Mouse (Mus musculus) stomach, embryonic 16.5 days (tissue): Measurements from ENCODE around the gene Serp2. TPM values are rescaled to one million over a fixed set of nuclear protein-coding genes. Genes with fewer than 3 reads are reported as not detected.
A peak's percentile ranks its signal among the peaks of the same experiment; 100 is the strongest.

ENCODE experiments used
- ATAC-seq: fragments of 200-750 bp; cut with Nextera tagmentation; 2 replicates; pipeline ENCODE4 v1.8.0; 2017; ENCODE audit warnings: moderate number of reproducible peaks, moderate TSS enrichment; ENCODE audit not compliant: insufficient read depth, low FRiP score
- H3K27ac ChIP-seq: fragments of 300-500 bp; sonication (generic); 2 replicates; pipeline ENCODE4 v1.5.1; 2014; ENCODE audit warnings: low read length
- H3K27me3 ChIP-seq: fragments of 300-500 bp; sonication (generic); 2 replicates; pipeline ENCODE4 v1.6.1; 2014; ENCODE audit warnings: low read length, control low read depth, mixed read lengths; ENCODE audit not compliant: control insufficient read depth, insufficient read depth
- H3K36me3 ChIP-seq: fragments of 300-500 bp; sonication (generic); 2 replicates; pipeline ENCODE4 v1.6.1; 2014; ENCODE audit warnings: low read length; ENCODE audit not compliant: control insufficient read depth, insufficient read depth
- H3K4me1 ChIP-seq: fragments of 300-500 bp; sonication (generic); 2 replicates; pipeline ENCODE4 v1.6.1; 2014; ENCODE audit warnings: low read length, control low read depth, mixed read lengths; ENCODE audit not compliant: control insufficient read depth, insufficient read depth
- H3K4me2 ChIP-seq: fragments of 300-500 bp; sonication (generic); 2 replicates; pipeline ENCODE4 v1.6.1; 2014; ENCODE audit warnings: low read depth, low read length, mixed read lengths
- H3K4me3 ChIP-seq: fragments of 300-500 bp; sonication (generic); replicated peaks from 2 replicates; pipeline ENCODE4 v1.5.1; 2014; ENCODE audit warnings: mild to moderate bottlenecking, low read length
- H3K9ac ChIP-seq: fragments of 300-500 bp; sonication (generic); 2 replicates; pipeline ENCODE4 v1.6.1; 2014; ENCODE audit warnings: low read length
- H3K9me3 ChIP-seq: fragments of 300-500 bp; sonication (generic); replicated peaks from 2 replicates; pipeline ENCODE4 v1.6.1; 2016; ENCODE audit warnings: low read length, control low read depth; ENCODE audit not compliant: control insufficient read depth
- WGBS: fragments of 180-500 bp; shearing (Covaris S2); extraction: QIAGEN DNeasy Blood & Tissue Kit; methylation state at CpG from one replicate; pipeline ENCODE4 v1.1.7; 2014; 5-methylcytosine and 5-hydroxymethylcytosine counted together
- polyA plus RNA-seq: library from polyadenylated mRNA; unstranded; fragments of >200 nt; fragmentation: Nextera tagmentation; extraction: Ambion mirVana; gene quantifications from 2 replicates; pipeline ENCODE4 v1.2.1, GENCODE M21; 2015

Gene Serp2
- polyA plus RNA-seq, 1 experiment from 2014 or later, result 8.8 TPM

DNA sequence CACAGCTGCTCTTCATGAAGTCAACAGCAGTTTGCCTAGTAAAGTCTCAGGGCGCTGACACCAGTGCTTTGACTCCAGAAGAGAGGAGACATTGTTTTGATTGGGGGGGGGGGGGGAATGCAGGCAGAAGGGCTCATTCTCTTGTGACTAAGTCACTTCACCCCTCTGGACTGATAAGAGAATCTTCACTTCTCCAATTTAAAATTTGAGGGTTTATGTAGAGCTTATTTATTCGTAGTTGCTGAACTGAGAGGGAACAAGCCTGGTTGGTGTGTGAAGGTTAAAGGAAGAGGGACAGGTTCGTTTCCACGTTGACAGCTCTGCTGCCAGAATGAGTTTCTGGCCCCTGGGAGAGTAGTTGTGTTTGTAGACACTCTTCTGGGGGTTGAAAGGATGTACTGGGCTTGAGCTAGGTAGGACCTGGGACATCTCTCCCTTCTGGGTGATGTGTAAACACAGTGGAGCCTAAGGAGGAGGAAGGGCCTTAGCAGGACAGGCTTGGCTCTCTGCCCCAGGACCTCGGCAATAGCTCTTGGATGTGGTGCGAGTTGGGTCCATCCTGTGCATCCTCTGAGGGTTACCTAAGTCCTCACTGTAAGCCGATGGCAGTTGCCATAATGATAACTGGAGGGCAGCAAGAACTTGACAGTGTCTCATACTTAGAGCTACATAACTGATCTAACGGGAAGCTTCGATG is 48.7 kb downstream of the Serp2 start:
- 70% methylated on average over 9 of the region's 9 CpGs for WGBS
- Histone ChIP-seq H3K27me3 (no peaks in the 10 kb centered on the region), H3K27ac (peak overlapping the region; percentile 61; the same call in 1 of the 2 replicates), H3K9ac (no peak overlapping the region), H3K4me3 (no peak overlapping the region), H3K36me3 (0 out of 2 replicates have a peak, but pooled peaks cover 15% of the 10 kb centered on the region), H3K4me1 (peaks cover 10% of the 10 kb centered on the region), H3K4me2 (no peak overlapping the region), H3K9me3 (no peaks in the 10 kb centered on the region)
- no peak for ATAC-seq

DNA sequence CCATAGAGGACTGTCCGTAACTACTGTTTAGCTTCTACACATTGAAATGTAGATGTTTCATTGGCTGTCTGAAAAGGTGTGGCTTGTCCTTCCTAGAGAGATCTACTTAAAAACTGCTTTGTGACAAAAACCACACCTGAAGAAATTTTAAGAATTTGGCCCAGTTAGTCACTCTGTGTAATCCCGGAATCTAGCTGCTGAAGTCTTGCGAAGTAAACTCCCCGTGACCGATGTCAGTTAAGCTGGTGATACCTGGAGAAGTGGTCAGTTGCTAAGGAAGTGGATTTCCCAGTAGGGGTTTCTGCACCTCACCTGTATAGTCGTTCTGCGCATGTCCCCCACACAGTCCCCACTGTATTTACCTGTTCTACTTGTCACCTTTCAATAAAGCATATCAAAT is 49.3 kb downstream of the Serp2 start:
- no peak for ATAC-seq
- Histone ChIP-seq H3K36me3 (0 out of 2 replicates have a peak, but pooled peaks cover 15% of the 10 kb centered on the region), H3K27me3 (no peaks in the 10 kb centered on the region), H3K4me3 (peak overlapping the region; percentile 72; the same call in 1 of the 2 replicates), H3K4me1 (peaks cover 8% of the 10 kb centered on the region; the same call in 1 of the 2 replicates), H3K4me2 (peak overlapping the region; percentile 84), H3K9ac (no peak overlapping the region), H3K9me3 (no peaks in the 10 kb centered on the region), H3K27ac (0 out of 2 replicates have a peak overlapping the region, but pooled peaks have one; percentile 11)
- 83% methylated on average over 7 of the region's 7 CpGs for whole genome bisulfite sequencing

DNA sequence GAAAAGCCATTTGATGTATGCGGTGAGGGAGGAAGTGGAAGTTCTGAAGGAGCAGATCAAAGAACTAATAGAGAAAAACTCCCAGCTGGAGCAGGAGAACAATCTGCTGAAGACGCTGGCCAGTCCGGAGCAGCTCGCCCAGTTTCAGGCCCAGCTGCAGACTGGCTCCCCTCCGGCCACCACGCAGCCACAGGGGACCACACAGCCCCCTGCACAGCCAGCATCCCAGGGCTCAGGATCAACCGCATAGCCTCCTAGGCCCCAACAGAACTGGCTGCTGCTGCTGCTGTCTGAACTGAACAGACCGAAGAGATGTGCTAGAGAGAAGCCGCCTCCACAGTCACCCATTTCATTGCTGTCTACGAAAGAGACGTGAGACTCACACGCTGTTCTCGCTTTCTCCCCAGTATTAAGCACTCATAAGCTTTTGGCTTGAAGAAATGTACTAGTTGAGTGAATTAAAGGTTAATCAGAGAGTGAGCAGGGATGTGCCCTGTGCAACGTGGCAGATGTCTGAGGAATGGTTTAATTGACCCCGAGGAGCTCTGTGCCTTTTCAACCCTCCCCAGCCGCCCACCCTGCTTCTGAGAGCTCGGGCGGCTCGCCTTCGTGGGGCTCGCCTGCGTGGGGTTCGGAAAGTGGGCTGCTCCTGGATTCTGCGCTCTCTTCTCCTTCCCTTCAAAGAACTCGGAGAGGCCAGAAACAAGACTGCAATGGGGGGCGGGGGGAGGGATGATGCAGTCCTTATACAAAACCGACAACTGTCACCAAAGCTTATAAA is 50.1 kb downstream of the Serp2 start:
- Histone ChIP-seq H3K27me3 (no peaks in the 10 kb centered on the region), H3K36me3 (0 out of 2 replicates have a peak, but pooled peaks cover 15% of the 10 kb centered on the region), H3K4me3 (peak overlapping the region; percentile 72), H3K27ac (peak overlapping the region; percentile 100), H3K9me3 (no peaks in the 10 kb centered on the region), H3K4me2 (peak overlapping the region; percentile 84), H3K9ac (peak overlapping the region; percentile 98), H3K4me1 (peaks cover 8% of the 10 kb centered on the region; the same call in 1 of the 2 replicates)
- ATAC-seq, result no peak
- 43% methylated on average over 27 of the region's 27 CpGs for WGBS

DNA sequence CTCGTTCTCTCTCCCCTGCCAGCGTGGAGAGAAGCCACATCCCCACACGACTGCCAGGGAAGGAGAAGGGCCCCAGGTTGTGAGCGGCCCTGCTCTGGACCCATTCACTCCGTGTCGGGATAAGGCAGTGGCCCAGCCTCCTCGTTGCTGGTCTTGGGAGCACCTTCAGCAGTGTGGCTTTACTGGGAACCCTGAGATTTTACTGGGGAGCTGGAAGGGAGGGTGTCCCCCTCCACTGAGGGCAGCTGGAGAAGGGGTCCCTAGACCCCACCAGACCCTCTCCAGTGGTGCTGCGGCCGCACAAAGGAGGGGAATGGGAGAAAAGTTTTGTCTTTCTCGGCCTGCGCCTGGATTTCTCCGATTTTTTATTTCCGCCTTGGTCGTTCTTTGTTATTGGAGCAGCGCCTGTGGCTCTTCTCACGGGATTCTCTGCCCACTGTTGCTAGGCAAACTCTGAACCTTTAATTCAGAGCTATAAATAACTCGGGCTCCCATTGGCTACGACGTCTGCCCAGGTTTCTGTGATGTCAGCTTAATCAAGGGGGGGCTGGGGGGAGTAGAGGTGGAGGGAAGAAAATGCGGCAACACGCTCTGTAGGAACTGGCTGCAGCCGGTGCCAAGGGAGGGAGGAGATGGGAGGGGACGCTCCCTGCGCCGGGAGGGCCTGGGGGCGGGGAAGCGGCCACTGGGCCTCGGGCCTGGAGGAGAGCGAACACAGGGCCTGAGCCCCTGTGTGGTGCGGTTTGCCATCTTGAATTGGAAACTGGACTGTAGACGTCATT is 51.1 kb downstream of the Serp2 start:
- Histone ChIP-seq H3K27ac (peak overlapping the region; percentile 100), H3K4me3 (peak overlapping the region; percentile 72), H3K9ac (peak overlapping the region; percentile 98), H3K4me1 (peaks cover 8% of the 10 kb centered on the region; the same call in 1 of the 2 replicates), H3K27me3 (no peaks in the 10 kb centered on the region), H3K4me2 (peak overlapping the region; percentile 84), H3K36me3 (0 out of 2 replicates have a peak, but pooled peaks cover 15% of the 10 kb centered on the region), H3K9me3 (no peaks in the 10 kb centered on the region)
- WGBS, result under 1% methylated on average over 31 of the region's 31 CpGs
- ATAC-seq, result peak; percentile 88

DNA sequence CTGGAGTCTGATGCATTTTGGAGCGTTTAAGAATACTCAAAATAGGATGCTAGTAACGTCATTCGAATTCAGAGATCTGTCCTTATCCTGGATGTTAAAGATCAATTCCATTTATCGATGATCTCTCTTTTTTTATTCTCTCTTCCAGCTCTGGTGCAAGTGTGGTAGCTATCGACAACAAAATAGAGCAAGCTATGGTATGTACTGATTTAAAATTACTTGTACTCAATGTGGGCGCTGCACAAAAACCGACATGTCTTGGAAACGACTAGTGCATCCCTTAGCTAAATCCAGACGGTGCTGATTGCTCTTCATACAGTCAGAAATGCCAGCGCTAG is 51.6 kb downstream of the Serp2 start:
- Histone ChIP-seq H3K4me3 (peak overlapping the region; percentile 72), H3K27me3 (no peaks in the 10 kb centered on the region), H3K27ac (peak overlapping the region; percentile 100), H3K4me1 (peaks cover 9% of the 10 kb centered on the region), H3K4me2 (peak overlapping the region; percentile 84), H3K9me3 (no peaks in the 10 kb centered on the region), H3K9ac (peak overlapping the region; percentile 98), H3K36me3 (0 out of 2 replicates have a peak, but pooled peaks cover 15% of the 10 kb centered on the region)
- ATAC-seq, result no peak
- WGBS, result under 1% methylated on average over 10 of the region's 10 CpGs

DNA sequence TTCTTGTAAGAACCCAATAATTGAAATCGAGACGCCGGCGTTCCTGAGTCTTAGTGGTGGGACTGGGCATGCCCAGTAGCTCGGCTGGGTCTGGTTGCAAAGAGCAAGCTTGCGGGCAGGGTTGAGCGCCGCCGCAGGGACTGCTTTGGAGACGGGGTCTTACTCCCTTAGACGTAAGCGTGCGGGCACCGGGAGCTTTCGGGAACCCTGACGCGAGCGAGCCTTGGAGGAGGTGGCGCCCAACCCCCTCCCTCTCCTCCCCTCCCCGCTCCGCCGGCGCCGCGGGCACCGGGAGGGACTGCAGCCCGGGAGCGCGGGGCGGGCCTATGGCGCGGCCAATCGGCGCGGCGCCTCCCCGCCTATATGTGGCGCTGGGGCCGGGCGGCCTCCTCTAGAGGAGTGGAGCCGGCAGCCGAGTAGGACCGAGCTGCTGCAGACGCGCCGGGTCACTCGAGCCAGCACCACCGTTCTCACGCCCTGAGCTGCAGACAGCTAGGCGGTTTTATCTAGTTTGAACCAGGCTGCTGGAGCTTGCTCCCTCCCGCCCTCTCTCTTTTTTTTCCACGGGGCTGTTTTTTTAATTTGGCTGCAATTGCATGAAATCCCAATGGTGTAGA is 52.5 kb downstream of the Serp2 start:
- WGBS, result 0% methylated on average over 41 of the region's 52 CpGs

DNA sequence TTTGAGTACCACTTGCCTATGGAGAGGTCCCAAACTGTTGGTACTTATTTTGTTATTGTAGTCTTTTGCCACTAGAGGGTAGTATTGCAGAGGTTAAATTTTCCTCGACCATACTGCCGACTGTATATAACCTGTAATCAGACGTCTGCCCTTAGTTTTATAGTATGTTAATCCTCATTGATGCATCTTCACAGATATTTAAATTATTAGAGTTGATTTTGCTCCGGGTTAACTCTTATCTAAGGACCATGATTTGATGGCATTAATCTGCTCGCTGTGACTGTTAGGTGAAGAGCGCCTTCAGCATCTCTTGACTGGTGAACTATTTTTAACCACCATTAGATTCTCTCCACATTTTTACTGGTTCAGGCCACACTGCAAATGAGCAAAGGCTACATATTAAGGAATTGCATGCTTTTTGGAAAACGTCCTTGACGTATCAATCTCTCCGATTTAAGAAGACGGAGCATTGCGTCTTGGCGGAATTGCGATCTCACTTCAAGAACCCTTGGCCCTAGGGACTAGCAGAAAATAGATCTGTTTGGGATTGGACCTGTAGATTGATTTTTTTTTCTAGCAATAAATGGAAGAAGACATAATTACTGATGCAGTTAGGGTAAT is 53.3 kb downstream of the Serp2 start:
- Histone ChIP-seq H3K9me3 (no peaks in the 10 kb centered on the region), H3K4me2 (peak overlapping the region; percentile 57), H3K27ac (peak overlapping the region; percentile 100; the same call in 1 of the 2 replicates), H3K9ac (peak overlapping the region; percentile 98), H3K4me1 (peaks cover 12% of the 10 kb centered on the region), H3K4me3 (peak overlapping the region; percentile 72), H3K27me3 (no peaks in the 10 kb centered on the region), H3K36me3 (0 out of 2 replicates have a peak, but pooled peaks cover 15% of the 10 kb centered on the region)
- 8% methylated on average over 13 of the region's 13 CpGs for WGBS
- no peak for ATAC-seq

More for the DNA sequence above, 52.5 kb downstream of the Serp2 start:
- H3K4me2 ChIP-seq, result peak overlapping the region; percentile 84
- peaks cover 12% of the 10 kb centered on the region for H3K4me1 ChIP-seq
- no peaks in the 10 kb centered on the region for H3K9me3 ChIP-seq
- peak; percentile 95 for ATAC-seq
- H3K36me3 ChIP-seq, result 0 out of 2 replicates have a peak, but pooled peaks cover 15% of the 10 kb centered on the region
- H3K27me3 ChIP-seq, result no peaks in the 10 kb centered on the region
- H3K4me3 ChIP-seq, result peak overlapping the region; percentile 72
- peak overlapping the region; percentile 100 for H3K27ac ChIP-seq
- peak overlapping the region; percentile 98 for H3K9ac ChIP-seq

DNA sequence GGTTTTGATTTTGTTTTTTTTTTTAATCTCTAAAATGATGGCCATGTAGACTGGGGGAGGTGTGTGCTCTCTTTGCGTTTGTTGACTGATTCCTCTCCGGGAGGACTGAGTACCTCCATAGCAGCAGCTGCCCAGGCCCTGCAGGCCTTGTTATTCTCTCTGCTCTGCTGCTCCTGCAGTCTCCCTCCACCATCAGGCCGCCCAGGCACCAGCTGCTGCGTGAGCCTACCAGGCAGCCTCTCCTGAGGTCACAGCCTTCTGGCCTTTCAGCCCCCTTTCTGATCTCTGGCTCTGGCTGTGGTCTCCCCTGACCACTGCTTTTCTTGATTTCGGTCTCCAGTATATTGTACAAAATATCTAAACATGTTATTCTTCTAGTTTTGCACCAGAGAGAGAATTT is 56.7 kb downstream of the Serp2 start:
- H3K27me3 ChIP-seq, result no peaks in the 10 kb centered on the region
- H3K4me3 ChIP-seq, result no peak overlapping the region
- H3K4me1 ChIP-seq, result peaks cover 4% of the 10 kb centered on the region
- H3K9me3 ChIP-seq, result no peaks in the 10 kb centered on the region
- peak overlapping the region; percentile 57; the same call in 1 of the 2 replicates for H3K9ac ChIP-seq
- H3K4me2 ChIP-seq, result no peak overlapping the region
- H3K36me3 ChIP-seq, result no peaks in the 10 kb centered on the region
- ATAC-seq, result no peak
- WGBS, result 39% methylated on average over 5 of the region's 5 CpGs
- H3K27ac ChIP-seq, result no peak overlapping the region
